Mouse (Mus musculus) heart, embryonic 12.5 days (tissue): Measurements from ENCODE around the gene Myof. TPM values are rescaled to one million over a fixed set of nuclear protein-coding genes. Genes with fewer than 3 reads are reported as not detected.

Experiments
- ATAC-seq: fragments of 200-750 bp; cut with Nextera tagmentation; 2 replicates; pipeline ENCODE4 v1.8.0; 2017; ENCODE audit warnings: moderate TSS enrichment, moderate library complexity; ENCODE audit not compliant: insufficient number of reproducible peaks, low FRiP score
- H3K27ac ChIP-seq: fragments of 300-500 bp; sonication (generic); 2 replicates; pipeline ENCODE4 v1.5.1; 2016; ENCODE audit warnings: mild to moderate bottlenecking, moderate library complexity; ENCODE audit not compliant: poor library complexity, severe bottlenecking
- H3K27me3 ChIP-seq: fragments of 300-500 bp; sonication (generic); replicated peaks from 2 replicates; pipeline ENCODE4 v1.6.1; 2016; ENCODE audit warnings: mild to moderate bottlenecking, moderate library complexity
- H3K36me3 ChIP-seq: fragments of 300-500 bp; sonication (generic); 2 replicates; pipeline ENCODE4 v1.6.1; 2016; ENCODE audit warnings: mild to moderate bottlenecking, moderate library complexity
- H3K4me1 ChIP-seq: fragments of 300-500 bp; sonication (generic); replicated peaks from 2 replicates; pipeline ENCODE4 v1.6.1; 2016; ENCODE audit warnings: mild to moderate bottlenecking
- H3K4me2 ChIP-seq: fragments of 300-500 bp; sonication (generic); 2 replicates; pipeline ENCODE4 v1.6.1; 2016; ENCODE audit warnings: mild to moderate bottlenecking, moderate library complexity
- H3K4me3 ChIP-seq: fragments of 300-500 bp; sonication (generic); 2 replicates; pipeline ENCODE4 v1.5.1; 2016; ENCODE audit warnings: mild to moderate bottlenecking
- H3K9ac ChIP-seq: fragments of 300-500 bp; sonication (generic); 2 replicates; pipeline ENCODE4 v1.6.1; 2016; ENCODE audit warnings: mild to moderate bottlenecking, moderate library complexity
- H3K9me3 ChIP-seq: fragments of 300-500 bp; sonication (generic); replicated peaks from 2 replicates; pipeline ENCODE4 v1.6.1; 2016; ENCODE audit warnings: mild to moderate bottlenecking, moderate library complexity
- WGBS: fragments of 180-500 bp; shearing (Covaris S2); methylation state at CpG from one replicate; pipeline ENCODE4 v1.1.7; 2016; 5-methylcytosine and 5-hydroxymethylcytosine counted together
- polyA plus RNA-seq: library from polyadenylated mRNA; unstranded; fragments of >200 nt; fragmentation: Nextera tagmentation; extraction: Ambion mirVana; gene quantifications from 2 replicates; pipeline ENCODE4 v1.2.1, GENCODE M21; 2016

The Myof gene
- 8.9 and 9.4 TPM in 2 replicates for polyA plus RNA-seq

DNA sequence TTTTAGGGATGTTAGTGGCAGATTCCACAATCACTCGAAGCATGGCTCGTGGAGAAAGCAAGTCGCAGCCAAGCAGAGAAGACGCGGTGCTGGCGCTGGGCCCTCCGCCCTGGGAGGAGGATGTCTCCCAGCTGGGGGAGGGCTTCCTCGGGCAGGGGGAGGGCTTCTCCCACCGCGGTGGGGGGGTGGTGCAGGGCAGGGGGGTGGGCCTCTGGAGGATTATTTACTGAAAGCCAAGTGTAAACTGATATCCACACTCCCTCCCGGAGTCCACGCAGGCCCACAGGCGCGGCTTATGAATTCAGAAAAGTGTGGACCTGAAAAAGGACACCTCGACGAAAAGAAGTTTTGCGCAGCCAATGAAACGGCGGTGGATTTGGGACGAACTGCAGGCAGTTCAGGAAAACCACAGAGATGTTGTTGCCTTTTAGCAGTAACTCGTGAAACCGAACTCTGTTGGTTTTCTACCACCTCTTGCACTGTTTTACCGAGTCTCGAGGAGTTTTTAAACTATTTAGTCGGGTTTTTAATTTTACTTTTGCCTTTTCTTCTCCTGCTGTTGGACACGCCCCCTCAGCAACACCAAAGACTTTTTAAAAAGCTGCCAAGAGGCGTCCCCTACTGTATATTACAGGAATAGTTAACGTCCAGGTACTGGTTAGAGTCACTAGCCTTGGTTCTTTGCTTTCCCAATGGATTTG is at the start of gene Myof:
Gene Myof, minus strand, starts transcription at position 297 of the 701 bp plus-strand sequence.
- Histone ChIP-seq H3K27me3 (peaks cover 4% of the 10 kb centered on the region; the same call in 1 of the 2 replicates), H3K4me1 (peaks cover 7% of the 10 kb centered on the region), H3K4me3 (peak within 1 kb of the TSS; percentile 51), H3K27ac (peak within 1 kb of the TSS; percentile 57; the same call in 1 of the 2 replicates), H3K4me2 (peak within 1 kb of the TSS; percentile 90), H3K36me3 (no peaks in the 10 kb centered on the region), H3K9me3 (no peaks in the 10 kb centered on the region), H3K9ac (peak within 1 kb of the TSS; percentile 49)
- peak; percentile 75; the same call in 1 of the 2 replicates for ATAC-seq
- WGBS: under 1% methylated on average over 28 of the region's 28 CpGs

GRCm38 (mm10) chr19:38091512-38091985 is 48.2 kb upstream of the Myof start:
- H3K36me3 ChIP-seq: no peaks in the 10 kb centered on the region
- H3K9me3 ChIP-seq: no peaks in the 10 kb centered on the region
- H3K27ac ChIP-seq: no peak overlapping the region
- H3K4me3 ChIP-seq: no peak overlapping the region
- no peaks in the 10 kb centered on the region for H3K4me1 ChIP-seq
- peaks cover 29% of the 10 kb centered on the region for H3K27me3 ChIP-seq
- no peak for ATAC-seq
- no peak overlapping the region for H3K4me2 ChIP-seq
- WGBS: 72% methylated on average over 4 of the region's 4 CpGs
- no peak overlapping the region for H3K9ac ChIP-seq

DNA sequence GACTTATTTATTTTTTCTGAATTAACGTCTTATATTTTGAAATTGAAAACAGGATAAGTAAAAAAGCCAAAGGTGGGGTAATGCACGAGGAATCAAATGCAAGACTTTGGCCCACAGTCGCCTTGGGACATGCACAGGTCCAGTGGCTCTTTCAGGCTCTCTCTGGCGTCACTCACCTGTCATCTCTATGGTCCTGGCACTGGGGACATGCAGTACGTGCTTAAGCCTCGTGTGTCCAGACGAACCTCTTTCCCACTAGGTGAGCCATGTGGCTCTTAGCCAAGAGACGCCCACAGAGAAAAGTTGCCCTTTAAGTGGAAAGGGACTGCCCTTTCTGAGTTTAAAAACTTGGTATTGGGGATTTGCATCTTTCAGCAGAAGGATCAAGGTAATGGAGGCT is 46.0 kb upstream of the Myof start:
- no peaks in the 10 kb centered on the region for H3K36me3 ChIP-seq
- peaks cover 18% of the 10 kb centered on the region for H3K27me3 ChIP-seq
- ATAC-seq: no peak
- H3K4me3 ChIP-seq: no peak overlapping the region
- WGBS: 74% methylated on average over 8 of the region's 8 CpGs
- no peaks in the 10 kb centered on the region for H3K9me3 ChIP-seq
- H3K9ac ChIP-seq: no peak overlapping the region
- H3K4me2 ChIP-seq: no peak overlapping the region
- H3K4me1 ChIP-seq: no peaks in the 10 kb centered on the region
- H3K27ac ChIP-seq: no peak overlapping the region

DNA sequence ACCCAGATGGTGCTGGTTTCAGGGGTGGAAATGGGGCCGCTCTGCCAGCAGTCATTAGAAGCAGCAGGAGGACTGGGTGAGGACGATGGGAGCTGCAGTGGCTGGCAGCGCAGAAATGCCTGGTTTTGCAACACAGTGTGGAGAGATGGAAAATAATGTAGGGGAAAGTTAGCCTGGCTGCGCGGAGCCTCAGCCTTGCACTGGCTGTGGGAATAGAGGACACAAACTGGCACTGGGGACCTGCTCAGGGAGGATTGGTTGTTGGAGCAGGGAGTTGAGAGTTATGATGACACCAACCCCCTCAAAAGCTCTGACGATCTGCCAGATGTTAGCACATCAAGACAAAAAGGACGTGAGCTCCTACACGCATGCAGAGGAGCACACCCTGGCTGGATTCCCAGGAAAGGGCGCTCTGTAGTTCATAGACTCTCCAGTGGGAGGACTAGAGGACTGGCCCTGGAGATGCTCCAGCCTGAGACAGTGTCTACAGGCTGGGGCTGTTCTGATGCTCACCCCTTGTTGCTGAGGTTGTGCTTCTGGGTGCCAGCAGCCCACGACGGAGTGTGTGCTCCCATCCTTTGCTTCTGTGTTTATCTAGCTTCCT is 43.7 kb upstream of the Myof start:
- no peak overlapping the region for H3K27ac ChIP-seq

GRCm38 (mm10) chr19:38085841-38086240 is 42.5 kb upstream of the Myof start:
- Histone ChIP-seq H3K9ac (no peak overlapping the region), H3K27ac (no peak overlapping the region), H3K9me3 (no peaks in the 10 kb centered on the region), H3K27me3 (0 out of 2 replicates have a peak, but pooled peaks cover 6% of the 10 kb centered on the region), H3K4me1 (no peaks in the 10 kb centered on the region), H3K4me2 (no peak overlapping the region), H3K36me3 (no peaks in the 10 kb centered on the region), H3K4me3 (no peak overlapping the region)
- 74% methylated on average over 4 of the region's 4 CpGs for WGBS
- no peak for ATAC-seq

More for the DNA sequence above, 43.7 kb upstream of the Myof start:
- Histone ChIP-seq H3K4me1 (no peaks in the 10 kb centered on the region), H3K9ac (no peak overlapping the region), H3K4me2 (no peak overlapping the region), H3K27me3 (0 out of 2 replicates have a peak, but pooled peaks cover 6% of the 10 kb centered on the region), H3K4me3 (no peak overlapping the region), H3K9me3 (no peaks in the 10 kb centered on the region), H3K36me3 (no peaks in the 10 kb centered on the region)
- WGBS: 57% methylated on average over 11 of the region's 11 CpGs
- peak; percentile 59; the same call in 1 of the 2 replicates for ATAC-seq

GRCm38 (mm10) chr19:38082931-38083525 is 39.7 kb upstream of the Myof start:
- Histone ChIP-seq H3K27ac (no peak overlapping the region), H3K4me1 (no peaks in the 10 kb centered on the region), H3K9me3 (no peaks in the 10 kb centered on the region), H3K4me2 (no peak overlapping the region), H3K36me3 (no peaks in the 10 kb centered on the region), H3K4me3 (no peak overlapping the region), H3K27me3 (0 out of 2 replicates have a peak, but pooled peaks cover 6% of the 10 kb centered on the region), H3K9ac (no peak overlapping the region)
- no peak for ATAC-seq
- 63% methylated on average over 5 of the region's 5 CpGs for WGBS

DNA sequence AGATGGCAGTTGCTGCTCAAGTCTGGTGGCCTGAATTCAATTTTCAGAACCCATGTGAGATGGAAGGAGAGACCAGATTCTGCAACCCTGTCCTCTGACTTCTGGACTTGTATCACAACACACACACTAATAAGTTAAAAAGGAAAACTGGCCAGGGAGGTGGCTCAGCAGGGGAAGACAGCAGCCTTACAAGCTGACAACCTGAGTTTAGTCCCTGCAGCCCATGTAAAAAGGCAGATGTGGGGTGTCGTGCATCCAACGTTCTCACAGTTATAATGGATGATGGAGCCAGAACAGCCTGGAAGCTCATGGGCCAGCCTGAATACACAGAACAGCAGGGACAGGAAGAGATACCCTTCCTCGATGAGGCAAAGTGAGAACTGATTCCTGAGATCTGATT is 38.0 kb upstream of the Myof start:
- no peaks in the 10 kb centered on the region for H3K36me3 ChIP-seq

GRCm38 (mm10) chr19:38077851-38078540 is 34.6 kb upstream of the Myof start:
- 75% methylated on average over 3 of the region's 3 CpGs for WGBS
- Histone ChIP-seq H3K9me3 (no peaks in the 10 kb centered on the region), H3K27me3 (no peaks in the 10 kb centered on the region), H3K9ac (no peak overlapping the region), H3K4me3 (no peak overlapping the region), H3K4me2 (no peak overlapping the region), H3K4me1 (no peaks in the 10 kb centered on the region; the same call in 1 of the 2 replicates), H3K27ac (no peak overlapping the region), H3K36me3 (peaks cover 10% of the 10 kb centered on the region)
- ATAC-seq: no peak

More for the DNA sequence above, 38.0 kb upstream of the Myof start:
- Histone ChIP-seq H3K4me3 (no peak overlapping the region), H3K9ac (no peak overlapping the region), H3K4me2 (no peak overlapping the region), H3K27me3 (0 out of 2 replicates have a peak, but pooled peaks cover 6% of the 10 kb centered on the region), H3K9me3 (no peaks in the 10 kb centered on the region), H3K27ac (no peak overlapping the region), H3K4me1 (no peaks in the 10 kb centered on the region; the same call in 1 of the 2 replicates)
- no peak for ATAC-seq
- WGBS: 65% methylated on average over 3 of the region's 3 CpGs

GRCm38 (mm10) chr19:38076251-38076650 is 32.9 kb upstream of the Myof start:
- no peak overlapping the region for H3K27ac ChIP-seq
- peaks cover 25% of the 10 kb centered on the region for H3K36me3 ChIP-seq
- H3K9ac ChIP-seq: no peak overlapping the region
- no peaks in the 10 kb centered on the region; the same call in 1 of the 2 replicates for H3K4me1 ChIP-seq
- no peak for ATAC-seq
- no peak overlapping the region for H3K4me2 ChIP-seq
- H3K27me3 ChIP-seq: no peaks in the 10 kb centered on the region
- 59% methylated on average over 2 of the region's 2 CpGs for WGBS
- H3K4me3 ChIP-seq: no peak overlapping the region
- no peaks in the 10 kb centered on the region for H3K9me3 ChIP-seq

- Histone ChIP-seq H3K9me3 (no peaks in the 10 kb centered on the region), H3K27me3 (no peaks in the 10 kb centered on the region), H3K9ac (no peak overlapping the region), H3K36me3 (peaks cover 37% of the 10 kb centered on the region), H3K4me2 (no peak overlapping the region), H3K4me1 (no peaks in the 10 kb centered on the region; the same call in 1 of the 2 replicates), H3K4me3 (no peak overlapping the region), H3K27ac (no peak overlapping the region)
- WGBS: 79% methylated on average over 11 of the region's 11 CpGs
- no peak for ATAC-seq
Observed at GRCm38 (mm10) chr19:38075051-38075450, 31.7 kb upstream of the Myof start.
